Mouse (Mus musculus) right cerebral cortex, postnatal 36 days (tissue): ENCODE results near the gene St7l.
A peak's percentile ranks its signal among the peaks of the same experiment; 100 is the strongest.
"Not testable (repeated sequence)": the region's sequence is repeated elsewhere in the genome, so short reads cannot be mapped to it uniquely, and the experiment has no call there.

Source experiments
- DNase-seq, 2 experiments: peaks; one replicate each; pipeline ENCODE4 v3.0.0; 2022; ENCODE audit warnings: low spot score in 2 of 2, mixed read lengths in 1 of 2

St7l gene

DNA sequence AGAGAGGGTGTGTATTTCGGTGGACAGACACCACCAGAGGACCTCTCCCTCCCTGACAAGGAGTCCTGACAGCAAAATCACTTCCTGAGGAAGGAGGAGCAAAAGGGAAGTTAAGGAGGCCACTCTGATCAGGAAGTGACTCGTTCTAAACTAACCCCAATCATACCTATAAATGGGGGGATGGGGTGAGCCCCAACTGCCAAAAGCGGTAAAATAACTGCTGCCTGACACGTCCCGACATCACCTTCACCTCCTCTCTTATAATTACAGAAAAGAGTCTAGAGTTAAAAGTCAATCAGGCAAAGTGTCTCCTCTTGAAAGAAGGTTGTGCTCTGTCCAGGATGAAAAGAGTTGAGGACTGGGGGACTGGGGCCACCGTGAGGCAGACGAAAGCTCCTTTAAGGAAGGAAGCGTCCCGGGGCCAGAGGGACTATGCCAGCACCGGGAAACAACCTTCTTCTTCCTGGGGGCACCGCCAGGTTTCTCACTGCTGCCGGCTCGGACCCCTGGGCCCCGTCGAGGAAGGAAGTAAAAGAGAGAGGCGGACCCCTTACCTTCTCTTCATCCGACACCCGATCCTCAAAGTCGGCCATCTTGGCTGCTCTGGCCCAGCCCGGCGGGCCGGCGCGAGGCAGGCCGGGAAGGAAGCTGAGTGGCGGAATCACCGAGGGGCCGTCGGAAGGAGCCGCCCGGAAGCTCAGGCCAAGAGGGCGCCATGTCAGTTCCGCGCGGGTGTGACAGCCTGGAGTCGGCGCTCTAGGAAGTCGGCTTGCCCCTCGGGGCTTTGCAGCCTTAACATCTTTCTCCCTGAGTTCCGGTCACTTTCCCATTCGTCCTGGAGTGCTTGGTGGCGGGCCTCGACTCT is at the start of gene St7l, which contains the start of gene Capza1:
TSS of gene St7l (plus strand) at position 220 of the 865 bp plus-strand sequence.
TSS of gene Capza1 (minus strand) at position 720 of the 865 bp plus-strand sequence.
- DNase-seq: peak; percentile 86 to 88

GRCm38 (mm10) chr3:104814746-104815145 is 49.1 kb upstream of the St7l start:
- no peak for DNase-seq

DNA sequence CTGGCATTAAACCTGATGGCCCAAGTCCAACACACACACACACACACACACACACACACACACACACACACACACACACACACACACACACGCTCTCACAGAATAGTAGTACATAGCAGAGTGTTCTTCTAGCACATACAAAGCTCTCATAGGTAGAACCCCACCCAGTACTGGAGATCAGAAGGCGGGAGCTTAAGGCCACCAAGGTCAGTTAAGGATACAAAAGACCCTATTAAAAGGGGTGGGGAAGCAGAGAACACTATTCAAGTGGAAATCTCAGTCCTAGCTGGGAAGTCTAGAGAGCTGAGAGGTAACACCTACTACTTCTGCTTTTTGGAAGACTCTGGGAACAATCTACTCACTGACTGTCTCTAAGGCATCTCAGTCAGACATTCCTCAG is 48.5 kb upstream of the St7l start:
- no peak for DNase-seq

GRCm38 (mm10) chr3:104816130-104816529 is 47.7 kb upstream of the St7l start:
- no peak for DNase-seq

DNA sequence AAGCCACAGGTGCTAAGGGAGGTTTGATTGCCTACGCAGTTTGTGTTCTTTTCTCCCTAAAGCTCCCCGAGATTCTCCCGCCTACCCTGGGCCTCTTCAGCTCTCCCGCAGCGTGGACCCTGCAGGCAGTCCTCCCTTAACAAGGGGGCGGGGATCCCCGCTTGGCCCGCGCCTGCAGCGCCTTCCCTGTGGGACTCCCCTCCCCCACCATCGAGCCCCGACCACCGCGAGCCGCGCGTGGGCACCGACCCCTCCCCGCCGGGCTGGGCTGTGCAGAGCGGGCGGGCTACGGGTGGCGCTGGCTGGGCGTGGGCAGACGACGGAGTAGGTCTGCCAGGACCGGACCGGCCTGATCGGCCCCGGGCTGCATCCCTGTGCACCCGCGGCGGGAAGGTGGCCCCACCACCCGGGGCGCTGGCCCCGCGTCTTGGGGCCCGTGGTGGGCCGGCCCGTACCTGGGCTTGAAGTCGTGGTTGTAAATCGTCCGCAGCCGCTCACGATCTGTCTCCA is 46.3 kb upstream of the St7l start:
- peak; percentile 25 for DNase-seq

- peak in 1 of 2 experiments; percentile 18 for DNase-seq
Measured at GRCm38 (mm10) chr3:104817991-104818748, 45.6 kb upstream of the St7l start, which contains the start of gene Mov10. Gene Mov10, minus strand, starts transcription at chr3:104818563.

GRCm38 (mm10) chr3:104818749-104819134 is 45.1 kb upstream of the St7l start:
- DNase-seq: no peak

DNA sequence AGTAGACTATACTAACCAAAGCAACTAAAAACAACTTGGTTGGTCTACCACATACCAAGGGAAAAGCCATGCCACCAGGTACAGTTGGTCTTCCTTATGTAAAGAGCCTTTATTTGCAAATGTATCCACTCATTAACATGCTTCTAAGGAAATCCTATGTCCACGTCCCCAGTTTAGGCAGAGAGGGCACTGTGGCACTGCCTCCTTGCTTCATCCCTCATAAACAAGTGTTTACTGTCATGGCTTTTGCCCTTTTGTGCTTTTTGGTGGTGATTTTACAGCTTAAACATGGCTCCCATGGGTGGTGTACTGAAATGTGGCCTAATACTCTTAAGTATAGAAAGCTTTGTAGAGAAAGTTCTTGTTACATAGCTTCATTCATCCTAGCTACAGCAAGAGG is 43.4 kb upstream of the St7l start:
- DNase-seq: no peak

DNA sequence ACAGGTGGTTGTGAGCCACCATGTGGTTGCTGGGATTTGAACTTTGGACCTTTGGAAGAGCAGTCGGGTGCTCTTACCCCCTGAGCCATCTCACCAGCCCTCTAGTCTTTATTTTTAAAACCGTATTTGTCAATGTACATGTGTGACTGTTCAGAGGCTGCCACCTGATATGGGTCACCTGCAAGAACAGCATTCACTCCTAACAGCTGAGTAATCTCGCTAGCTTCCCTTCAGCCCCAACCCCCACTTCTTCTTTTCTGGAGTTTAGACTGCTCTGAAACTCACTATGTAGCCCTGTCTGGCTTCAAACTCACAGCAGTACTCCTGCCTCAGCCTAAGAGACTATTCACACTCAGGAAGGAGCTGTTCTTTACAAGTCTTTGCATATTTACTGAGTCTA is 41.4 kb upstream of the St7l start:
- no peak for DNase-seq

- DNase-seq: no peak
Measured at GRCm38 (mm10) chr3:104835797-104836196, 28.0 kb upstream of the St7l start.

GRCm38 (mm10) chr3:104841049-104841448 is 22.8 kb upstream of the St7l start:
- no peak for DNase-seq

DNA sequence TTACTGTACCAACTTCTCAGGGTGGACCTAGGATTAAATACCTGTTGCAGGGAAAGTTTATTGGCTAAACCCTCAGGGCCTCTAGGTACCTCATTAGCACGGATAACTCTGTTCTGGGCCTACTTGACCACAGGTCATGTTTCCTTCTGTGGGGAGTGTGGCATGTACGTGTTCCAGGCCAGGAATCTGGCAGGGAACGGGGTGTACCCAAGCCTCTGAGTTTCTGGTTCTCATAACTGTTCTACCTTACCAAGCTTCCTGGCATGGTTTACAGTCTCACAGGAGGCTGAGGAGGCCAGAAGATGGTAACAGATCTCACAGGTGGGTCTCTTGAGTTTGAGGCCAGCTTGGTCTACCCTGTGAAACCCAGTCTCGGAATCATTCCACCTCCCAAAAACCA is 17.2 kb upstream of the St7l start:
- DNase-seq: no peak

- no peak for DNase-seq
Measured at GRCm38 (mm10) chr3:104854465-104854864, 9.3 kb upstream of the St7l start.

DNA sequence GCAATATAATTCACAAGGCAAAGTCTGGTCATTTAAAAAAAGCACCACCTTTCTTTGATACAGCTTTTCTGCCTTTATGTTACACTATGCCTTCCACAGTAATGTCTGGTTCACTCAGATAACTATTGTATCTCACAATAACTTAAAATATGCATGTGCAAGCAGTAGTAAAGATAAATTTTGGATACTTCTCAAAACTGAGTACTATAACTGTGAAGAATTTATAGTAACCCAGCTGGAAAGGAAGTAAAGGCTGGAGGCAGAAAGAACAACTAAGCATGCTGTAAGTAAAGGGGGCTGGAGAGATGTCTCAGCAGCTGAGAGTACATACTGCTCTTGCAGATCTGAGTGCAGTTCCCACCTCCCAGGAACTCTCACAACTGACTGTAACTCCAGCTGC is 8.9 kb upstream of the St7l start:
- DNase-seq: no peak

- DNase-seq: no peak
Measured at GRCm38 (mm10) chr3:104856106-104856505, 7.7 kb upstream of the St7l start.

DNA sequence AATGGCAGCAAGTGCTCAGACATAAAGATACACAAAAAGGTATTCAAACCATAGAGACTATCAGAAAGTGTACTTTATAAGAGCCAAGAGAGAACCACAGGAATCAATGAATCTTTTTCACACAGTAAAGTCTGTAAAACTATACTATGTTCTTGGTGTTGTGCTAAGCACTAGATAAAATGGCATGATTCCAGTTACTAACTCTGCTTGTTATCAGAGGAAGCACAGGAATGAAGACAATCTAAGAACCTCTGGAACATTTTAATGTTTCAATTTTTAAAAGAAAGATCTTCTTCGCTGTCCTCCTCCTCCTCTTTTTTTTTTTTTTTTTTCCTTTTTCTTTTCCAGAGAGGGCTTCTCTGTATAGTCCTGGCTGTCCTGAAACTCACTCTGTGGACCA is 5.2 kb upstream of the St7l start:
- no peak for DNase-seq

- peak; percentile 84 to 86 for DNase-seq
Measured at GRCm38 (mm10) chr3:104864651-104865340, 991 bp downstream of the St7l start.

GRCm38 (mm10) chr3:104865341-104865788 is 1.6 kb downstream of the St7l start:
- no peak for DNase-seq

GRCm38 (mm10) chr3:104866674-104867073 is 2.9 kb downstream of the St7l start:
- DNase-seq: not testable (repeated sequence)

DNA sequence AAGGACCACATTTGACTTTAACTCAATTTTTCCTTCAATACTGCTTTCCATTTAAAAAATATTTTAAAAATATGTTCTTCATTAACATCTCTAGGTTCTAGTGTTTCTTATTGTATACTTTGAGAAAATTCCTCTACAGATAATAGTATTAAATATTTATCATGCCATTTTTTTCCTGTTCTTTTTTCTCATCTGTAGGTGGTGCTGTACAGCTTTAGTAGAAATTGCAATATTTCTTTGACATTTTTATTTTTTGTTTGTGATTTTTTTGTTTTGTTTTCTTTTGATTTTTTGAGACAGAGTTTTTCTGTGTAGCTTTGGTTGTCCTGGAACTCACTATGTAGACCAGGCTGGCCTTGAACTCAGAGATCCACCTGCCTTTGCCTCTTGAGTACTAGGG is 5.8 kb downstream of the St7l start:
- DNase-seq: no peak

- DNase-seq: no peak
Measured at GRCm38 (mm10) chr3:104888585-104888984, 24.8 kb downstream of the St7l start.

DNA sequence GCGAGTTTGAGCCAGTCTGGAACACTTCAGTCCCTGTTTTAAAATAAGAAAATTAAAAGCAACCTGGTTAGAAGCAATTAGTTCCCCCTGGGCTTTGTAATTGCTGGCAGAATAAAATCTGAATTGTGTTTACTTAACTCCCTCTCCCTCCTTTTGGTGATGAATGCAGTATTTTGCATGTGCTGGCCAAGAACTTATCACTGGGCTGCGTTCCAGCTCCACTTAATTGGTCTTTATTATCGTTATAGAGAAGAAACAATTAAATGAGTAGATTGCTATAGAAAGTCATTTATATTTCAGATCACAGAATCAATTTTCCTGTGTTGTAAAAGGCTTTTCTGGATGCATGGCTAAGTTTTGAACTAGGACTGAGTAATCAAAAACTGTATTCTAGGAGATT is 32.3 kb downstream of the St7l start:
- DNase-seq: no peak
